Mouse (Mus musculus) midbrain, embryonic 12.5 days (tissue): ENCODE data around the gene Fbxl17. TPM values are rescaled to one million over a fixed set of nuclear protein-coding genes. Genes with fewer than 3 reads are reported as not detected.

Experiments used
- ATAC-seq: fragments of 200-750 bp; cut with Nextera tagmentation; 2 replicates; pipeline ENCODE4 v1.8.0; 2017; ENCODE audit warnings: low read depth, moderate TSS enrichment, moderate library complexity; ENCODE audit not compliant: low FRiP score
- H3K27ac ChIP-seq: fragments of 300-500 bp; sonication (generic); replicated peaks from 2 replicates; pipeline ENCODE4 v1.5.1; 2016; ENCODE audit warnings: mild to moderate bottlenecking
- H3K27me3 ChIP-seq: fragments of 300-500 bp; sonication (generic); 2 replicates; pipeline ENCODE4 v1.6.1; 2016; ENCODE audit warnings: mild to moderate bottlenecking
- H3K36me3 ChIP-seq: fragments of 300-500 bp; sonication (generic); 2 replicates; pipeline ENCODE4 v1.6.1; 2016
- H3K4me1 ChIP-seq: fragments of 300-500 bp; sonication (generic); 2 replicates; pipeline ENCODE4 v1.6.1; 2016
- H3K4me2 ChIP-seq: fragments of 300-500 bp; sonication (generic); replicated peaks from 2 replicates; pipeline ENCODE4 v1.6.1; 2016; ENCODE audit warnings: mild to moderate bottlenecking, moderate library complexity
- H3K4me3 ChIP-seq: fragments of 300-500 bp; sonication (generic); 2 replicates; pipeline ENCODE4 v1.5.1; 2016; ENCODE audit warnings: mild to moderate bottlenecking
- H3K9ac ChIP-seq: fragments of 300-500 bp; sonication (generic); replicated peaks from 2 replicates; pipeline ENCODE4 v1.6.1; 2016; ENCODE audit warnings: mild to moderate bottlenecking, moderate library complexity
- H3K9me3 ChIP-seq: fragments of 300-500 bp; sonication (generic); 2 replicates; pipeline ENCODE4 v1.6.1; 2016; ENCODE audit warnings: mild to moderate bottlenecking
- WGBS: fragments of 180-500 bp; shearing (Covaris S2); methylation state at CpG from one replicate; pipeline ENCODE4 v1.1.7; 2016; 5-methylcytosine and 5-hydroxymethylcytosine counted together
- polyA plus RNA-seq: library from polyadenylated mRNA; unstranded; fragments of >200 nt; fragmentation: Nextera tagmentation; extraction: Ambion mirVana; gene quantifications from 2 replicates; pipeline ENCODE4 v1.2.1, GENCODE M21; 2016

Gene Fbxl17
- polyA plus RNA-seq, 1 experiment from 2014 or later: 37.1 TPM

- Histone ChIP-seq H3K4me2 (no peak overlapping the region), H3K9me3 (no peaks in the 10 kb centered on the region), H3K9ac (no peak overlapping the region), H3K27me3 (no peaks in the 10 kb centered on the region), H3K4me3 (no peak overlapping the region), H3K36me3 (no peaks in the 10 kb centered on the region), H3K27ac (0 out of 2 replicates have a peak overlapping the region, but pooled peaks have one; percentile 4), H3K4me1 (peaks cover 14% of the 10 kb centered on the region)
- WGBS: 74% methylated on average over 5 of the region's 5 CpGs
- ATAC-seq: no peak
Measured at GRCm38 (mm10) chr17:63168019-63168788, 331.6 kb downstream of the Fbxl17 start.

- 65% methylated on average over 3 of the region's 3 CpGs for WGBS
Measured at GRCm38 (mm10) chr17:63167248-63167647, 332.6 kb downstream of the Fbxl17 start.

GRCm38 (mm10) chr17:63166692-63167091 is 333.1 kb downstream of the Fbxl17 start:
- 70% methylated on average over 3 of the region's 3 CpGs for WGBS
- no peak; the same call in 1 of the 2 replicates for ATAC-seq

More at GRCm38 (mm10) chr17:63167248-63167647, 332.6 kb downstream of the Fbxl17 start:
- no peaks in the 10 kb centered on the region for H3K27me3 ChIP-seq
- no peaks in the 10 kb centered on the region for H3K36me3 ChIP-seq
- no peaks in the 10 kb centered on the region for H3K9me3 ChIP-seq
- no peak overlapping the region for H3K4me3 ChIP-seq
- ATAC-seq: no peak
- peaks cover 7% of the 10 kb centered on the region for H3K4me1 ChIP-seq
- H3K9ac ChIP-seq: no peak overlapping the region
- H3K4me2 ChIP-seq: no peak overlapping the region
- H3K27ac ChIP-seq: no peak overlapping the region

GRCm38 (mm10) chr17:63165847-63166246 is 334.0 kb downstream of the Fbxl17 start:
- WGBS: 86% methylated on average over 13 of the region's 13 CpGs
- H3K9me3 ChIP-seq: no peaks in the 10 kb centered on the region
- H3K4me2 ChIP-seq: no peak overlapping the region
- peaks cover 2% of the 10 kb centered on the region; the same call in 1 of the 2 replicates for H3K4me1 ChIP-seq
- no peak overlapping the region for H3K27ac ChIP-seq
- H3K4me3 ChIP-seq: no peak overlapping the region
- no peaks in the 10 kb centered on the region for H3K27me3 ChIP-seq
- no peak overlapping the region for H3K9ac ChIP-seq
- no peak for ATAC-seq
- no peaks in the 10 kb centered on the region for H3K36me3 ChIP-seq

More at GRCm38 (mm10) chr17:63166692-63167091, 333.1 kb downstream of the Fbxl17 start:
- Histone ChIP-seq H3K4me1 (peaks cover 7% of the 10 kb centered on the region), H3K36me3 (no peaks in the 10 kb centered on the region), H3K4me2 (no peak overlapping the region), H3K9ac (no peak overlapping the region), H3K27ac (no peak overlapping the region), H3K4me3 (no peak overlapping the region), H3K27me3 (no peaks in the 10 kb centered on the region), H3K9me3 (no peaks in the 10 kb centered on the region)

- ATAC-seq: no peak
Measured at GRCm38 (mm10) chr17:63164289-63164688, 335.5 kb downstream of the Fbxl17 start.

GRCm38 (mm10) chr17:63161953-63162352 is 337.9 kb downstream of the Fbxl17 start:
- Histone ChIP-seq H3K4me3 (no peak overlapping the region), H3K4me2 (no peak overlapping the region), H3K9me3 (no peaks in the 10 kb centered on the region), H3K27ac (no peak overlapping the region), H3K36me3 (no peaks in the 10 kb centered on the region), H3K27me3 (peaks cover 7% of the 10 kb centered on the region; the same call in 1 of the 2 replicates), H3K9ac (no peak overlapping the region), H3K4me1 (peaks cover 16% of the 10 kb centered on the region)
- no peak for ATAC-seq
- 75% methylated on average over 5 of the region's 5 CpGs for WGBS

More at GRCm38 (mm10) chr17:63164289-63164688, 335.5 kb downstream of the Fbxl17 start:
- H3K9me3 ChIP-seq: no peaks in the 10 kb centered on the region
- H3K36me3 ChIP-seq: no peaks in the 10 kb centered on the region
- H3K9ac ChIP-seq: no peak overlapping the region
- H3K4me3 ChIP-seq: no peak overlapping the region
- peaks cover 7% of the 10 kb centered on the region; the same call in 1 of the 2 replicates for H3K27me3 ChIP-seq
- H3K27ac ChIP-seq: no peak overlapping the region
- WGBS: 72% methylated on average over 1 of the region's 1 CpGs
- no peak overlapping the region for H3K4me2 ChIP-seq
- 0 out of 2 replicates have a peak, but pooled peaks cover 6% of the 10 kb centered on the region for H3K4me1 ChIP-seq

- H3K4me1 ChIP-seq: peaks cover 14% of the 10 kb centered on the region
- H3K27me3 ChIP-seq: peaks cover 7% of the 10 kb centered on the region; the same call in 1 of the 2 replicates
- no peaks in the 10 kb centered on the region for H3K9me3 ChIP-seq
- no peak overlapping the region for H3K4me3 ChIP-seq
- no peaks in the 10 kb centered on the region for H3K36me3 ChIP-seq
- ATAC-seq: no peak
- H3K27ac ChIP-seq: no peak overlapping the region
- no peak overlapping the region for H3K4me2 ChIP-seq
- 58% methylated on average over 7 of the region's 7 CpGs for WGBS
- no peak overlapping the region for H3K9ac ChIP-seq
Measured at GRCm38 (mm10) chr17:63159196-63159595, 340.6 kb downstream of the Fbxl17 start.

- Histone ChIP-seq H3K9me3 (no peaks in the 10 kb centered on the region), H3K4me2 (no peak overlapping the region), H3K4me3 (no peak overlapping the region), H3K36me3 (no peaks in the 10 kb centered on the region), H3K4me1 (peaks cover 14% of the 10 kb centered on the region), H3K27me3 (peaks cover 7% of the 10 kb centered on the region; the same call in 1 of the 2 replicates), H3K27ac (no peak overlapping the region), H3K9ac (no peak overlapping the region)
- WGBS: 75% methylated on average over 3 of the region's 3 CpGs
- ATAC-seq: no peak
Measured at GRCm38 (mm10) chr17:63158436-63158835, 341.4 kb downstream of the Fbxl17 start.

GRCm38 (mm10) chr17:63157906-63158305 is 341.9 kb downstream of the Fbxl17 start:
- Histone ChIP-seq H3K9ac (no peak overlapping the region), H3K4me2 (no peak overlapping the region), H3K9me3 (no peaks in the 10 kb centered on the region), H3K27ac (no peak overlapping the region), H3K4me1 (peaks cover 14% of the 10 kb centered on the region), H3K4me3 (no peak overlapping the region), H3K36me3 (no peaks in the 10 kb centered on the region), H3K27me3 (peaks cover 7% of the 10 kb centered on the region; the same call in 1 of the 2 replicates)
- WGBS: 31% methylated on average over 6 of the region's 6 CpGs
- ATAC-seq: peak; percentile 49; the same call in 1 of the 2 replicates

- Histone ChIP-seq H3K27me3 (peaks cover 11% of the 10 kb centered on the region; the same call in 1 of the 2 replicates), H3K36me3 (no peaks in the 10 kb centered on the region), H3K4me1 (peaks cover 14% of the 10 kb centered on the region), H3K9ac (no peak overlapping the region), H3K9me3 (no peaks in the 10 kb centered on the region), H3K4me3 (no peak overlapping the region), H3K4me2 (no peak overlapping the region), H3K27ac (no peak overlapping the region)
- WGBS: 94% methylated on average over 7 of the region's 7 CpGs
- ATAC-seq: no peak
Measured at GRCm38 (mm10) chr17:63157019-63157418, 342.8 kb downstream of the Fbxl17 start.

GRCm38 (mm10) chr17:63146514-63146913 is 353.3 kb downstream of the Fbxl17 start:
- Histone ChIP-seq H3K27me3 (peaks cover 14% of the 10 kb centered on the region), H3K27ac (peak overlapping the region; percentile 93), H3K4me3 (no peak overlapping the region), H3K9ac (no peak overlapping the region), H3K4me1 (peaks cover 47% of the 10 kb centered on the region), H3K36me3 (no peaks in the 10 kb centered on the region), H3K4me2 (no peak overlapping the region), H3K9me3 (no peaks in the 10 kb centered on the region)
- no peak for ATAC-seq
- WGBS: 11% methylated on average over 2 of the region's 2 CpGs

GRCm38 (mm10) chr17:63145751-63146491 is 353.9 kb downstream of the Fbxl17 start:
- WGBS: 8% methylated on average over 12 of the region's 12 CpGs
- Histone ChIP-seq H3K27ac (peak overlapping the region; percentile 93), H3K4me3 (no peak overlapping the region), H3K9ac (no peak overlapping the region), H3K9me3 (no peaks in the 10 kb centered on the region), H3K36me3 (no peaks in the 10 kb centered on the region), H3K4me2 (peak overlapping the region; percentile 36), H3K27me3 (peaks cover 11% of the 10 kb centered on the region), H3K4me1 (peaks cover 47% of the 10 kb centered on the region)
- peak; percentile 84 for ATAC-seq
